Mouse (Mus musculus): ENCODE measurements around the gene Anapc4. TPM values are rescaled to one million over a fixed set of nuclear protein-coding genes. Genes with fewer than 3 reads are reported as not detected.

Gene Anapc4
- total RNA-seq, 1 experiment from 2014 or later = 70.0 TPM

GRCm38 (mm10) chr5:52865825-52866224 lies 32.0 kb downstream of the Anapc4 start:
- ATAC-seq (replicated peaks; ENCODE audit: insufficient number of reproducible peaks, low FRiP score, low TSS enrichment, poor library complexity, severe bottlenecking) = no peak

- no peak for ATAC-seq (replicated peaks; ENCODE audit: insufficient number of reproducible peaks, low FRiP score, low TSS enrichment, poor library complexity, severe bottlenecking)
Observed at GRCm38 (mm10) chr5:52866361-52867155, 32.7 kb downstream of the Anapc4 start.

GRCm38 (mm10) chr5:52868918-52869703 lies 35.3 kb downstream of the Anapc4 start:
- ATAC-seq (replicated peaks; ENCODE audit: insufficient number of reproducible peaks, low FRiP score, low TSS enrichment, poor library complexity, severe bottlenecking) = no peak

- 0 out of 2 replicates have a peak, but pooled peaks have one; percentile 28 for ATAC-seq (replicated peaks; ENCODE audit: insufficient number of reproducible peaks, low FRiP score, low TSS enrichment, poor library complexity, severe bottlenecking)
Observed at GRCm38 (mm10) chr5:52871461-52871860, 37.6 kb downstream of the Anapc4 start.

GRCm38 (mm10) chr5:52871986-52872385 lies 38.2 kb downstream of the Anapc4 start:
- no peak for ATAC-seq (replicated peaks; ENCODE audit: insufficient number of reproducible peaks, low FRiP score, low TSS enrichment, poor library complexity, severe bottlenecking)

GRCm38 (mm10) chr5:52878847-52879246 lies 45.0 kb downstream of the Anapc4 start:
- ATAC-seq (replicated peaks; ENCODE audit: insufficient number of reproducible peaks, low FRiP score, low TSS enrichment, poor library complexity, severe bottlenecking) = no peak

GRCm38 (mm10) chr5:52879926-52880325 lies 46.1 kb downstream of the Anapc4 start:
- ATAC-seq (replicated peaks; ENCODE audit: insufficient number of reproducible peaks, low FRiP score, low TSS enrichment, poor library complexity, severe bottlenecking) = no peak

GRCm38 (mm10) chr5:52882446-52882845 lies 48.6 kb downstream of the Anapc4 start:
- no peak for ATAC-seq (replicated peaks; ENCODE audit: insufficient number of reproducible peaks, low FRiP score, low TSS enrichment, poor library complexity, severe bottlenecking)

- ATAC-seq (replicated peaks; ENCODE audit: insufficient number of reproducible peaks, low FRiP score, low TSS enrichment, poor library complexity, severe bottlenecking) = no peak
Observed at GRCm38 (mm10) chr5:52887085-52887484, 53.3 kb downstream of the Anapc4 start.

- no peak for ATAC-seq (replicated peaks; ENCODE audit: insufficient number of reproducible peaks, low FRiP score, low TSS enrichment, poor library complexity, severe bottlenecking)
Observed at GRCm38 (mm10) chr5:52889919-52890318, 56.1 kb downstream of the Anapc4 start.

- ATAC-seq (replicated peaks; ENCODE audit: insufficient number of reproducible peaks, low FRiP score, low TSS enrichment, poor library complexity, severe bottlenecking) = no peak
Observed at GRCm38 (mm10) chr5:52891949-52892835, 58.4 kb downstream of the Anapc4 start.

GRCm38 (mm10) chr5:52893938-52894337 lies 60.1 kb downstream of the Anapc4 start:
- ATAC-seq (replicated peaks; ENCODE audit: insufficient number of reproducible peaks, low FRiP score, low TSS enrichment, poor library complexity, severe bottlenecking) = no peak

GRCm38 (mm10) chr5:52904246-52904645 lies 70.4 kb downstream of the Anapc4 start:
- ATAC-seq (replicated peaks; ENCODE audit: insufficient number of reproducible peaks, low FRiP score, low TSS enrichment, poor library complexity, severe bottlenecking) = no peak

- ATAC-seq (replicated peaks; ENCODE audit: insufficient number of reproducible peaks, low FRiP score, low TSS enrichment, poor library complexity, severe bottlenecking) = no peak
Observed at GRCm38 (mm10) chr5:52904671-52905070, 70.9 kb downstream of the Anapc4 start.

- no peak for ATAC-seq (replicated peaks; ENCODE audit: insufficient number of reproducible peaks, low FRiP score, low TSS enrichment, poor library complexity, severe bottlenecking)
Observed at GRCm38 (mm10) chr5:52908246-52908645, 74.4 kb downstream of the Anapc4 start.

GRCm38 (mm10) chr5:52910159-52910591 lies 76.4 kb downstream of the Anapc4 start:
- peak; percentile 53; the same call in 1 of the 2 replicates for ATAC-seq (replicated peaks; ENCODE audit: insufficient number of reproducible peaks, low FRiP score, low TSS enrichment, poor library complexity, severe bottlenecking)

GRCm38 (mm10) chr5:52911286-52911870 lies 77.6 kb downstream of the Anapc4 start:
- ATAC-seq (replicated peaks; ENCODE audit: insufficient number of reproducible peaks, low FRiP score, low TSS enrichment, poor library complexity, severe bottlenecking) = no peak

- ATAC-seq (replicated peaks; ENCODE audit: insufficient number of reproducible peaks, low FRiP score, low TSS enrichment, poor library complexity, severe bottlenecking) = no peak
Observed at GRCm38 (mm10) chr5:52913711-52914110, 79.9 kb downstream of the Anapc4 start.
